Comparison of ENCODE assay signal across 17 mouse cellular contexts in genomic region chr13:58465206-58466104, GRCm38 (mm10).
A peak's percentile ranks its signal among the peaks of the same experiment; 100 is the strongest.
DNase-seq lines count a peak whose midpoint lies in the region; ATAC-seq and TF ChIP-seq lines count a peak whose summit lies in the region.
"Had no signal": no experiment of that assay in that cellular context is flagged by ENCODE, and none has a peak within 500 bp of the region (broad histone marks: within the 10 kb centered on the region; RNA-seq: fewer than 3 reads in every experiment).

No protein-coding gene starts in this region.

- H3K27ac ChIP-seq in forebrain, embryonic 12.5 days: 0 out of 2 replicates have a peak overlapping the region, but pooled peaks have one; percentile 5
- H3K27ac ChIP-seq in forebrain, embryonic 11.5 days (ENCODE audit: low read depth, low read length): no peak overlapping the region
- peak overlapping the region; percentile 21; the same call in 1 of the 2 replicates for H3K27ac ChIP-seq in hindbrain, postnatal 0 days
- H3K27ac ChIP-seq in kidney, embryonic 14.5 days (ENCODE audit: low read depth, low read length): no peak overlapping the region
- H3K27ac ChIP-seq: embryonic facial prominence, embryonic 13.5 days; limb, embryonic 12.5 days had no signal

- 0 out of 2 replicates have a peak, but pooled peaks cover 1% of the 10 kb centered on the region for H3K27me3 ChIP-seq in forebrain, embryonic 12.5 days
- H3K27me3 ChIP-seq in forebrain, embryonic 11.5 days (ENCODE audit: control insufficient read depth, insufficient read depth, low read length): no peaks in the 10 kb centered on the region
- no peaks in the 10 kb centered on the region for H3K27me3 ChIP-seq in hindbrain, postnatal 0 days (ENCODE audit: insufficient read depth, low read length)
- peaks cover 3% of the 10 kb centered on the region; the same call in 1 of the 2 replicates for H3K27me3 ChIP-seq in kidney, embryonic 14.5 days (ENCODE audit: control insufficient read depth, insufficient read depth, low read length)
- H3K27me3 ChIP-seq: stomach, embryonic 15.5 days had no signal

- H3K36me3 ChIP-seq in forebrain, embryonic 12.5 days (replicated peaks): no peaks in the 10 kb centered on the region
- no peaks in the 10 kb centered on the region for H3K36me3 ChIP-seq in forebrain, embryonic 11.5 days (ENCODE audit: control insufficient read depth, insufficient read depth, low read length)
- no peaks in the 10 kb centered on the region for H3K36me3 ChIP-seq in hindbrain, postnatal 0 days (ENCODE audit: insufficient read depth, low read length)
- H3K36me3 ChIP-seq in kidney, embryonic 14.5 days (ENCODE audit: control insufficient read depth, insufficient read depth, low read length): no peaks in the 10 kb centered on the region
- H3K36me3 ChIP-seq: embryonic facial prominence, embryonic 13.5 days; G1E; limb, embryonic 12.5 days; stomach, embryonic 15.5 days had no signal

- no peak for DNase-seq in forebrain, embryonic 11.5 days (ENCODE audit: low spot score)
- peak; percentile 42 for DNase-seq in retina, postnatal 1 day
- no peak for DNase-seq in retina, embryonic 14.5 days (ENCODE audit: low spot score)
- peak; percentile 63 for DNase-seq in hindbrain, postnatal 0 days (ENCODE audit: low spot score)
- peak; percentile 41 for DNase-seq in telencephalon, adult 2 months (ENCODE audit: low read depth, low spot score)
- DNase-seq in B cell, adult 2 months: no peak
- DNase-seq: adrenal gland, adult 2 months; kidney, postnatal 36 days; lung, embryonic 14.5 days had no signal

- H3K4me3 ChIP-seq in forebrain, embryonic 12.5 days (replicated peaks): no peak overlapping the region
- no peak overlapping the region for H3K4me3 ChIP-seq in forebrain, embryonic 11.5 days (ENCODE audit: low read depth, low read length)
- H3K4me3 ChIP-seq in hindbrain, postnatal 0 days (ENCODE audit: low read length): no peak overlapping the region
- no peak overlapping the region for H3K4me3 ChIP-seq in kidney, embryonic 14.5 days (ENCODE audit: low read length)
- H3K4me3 ChIP-seq: embryonic facial prominence, embryonic 13.5 days; limb, embryonic 12.5 days; stomach, embryonic 15.5 days had no signal

- WGBS in forebrain, embryonic 12.5 days: 58% methylated on average over 13 of the region's 13 CpGs
- 66% methylated on average over 13 of the region's 13 CpGs for WGBS in forebrain, embryonic 11.5 days
- 61% methylated on average over 13 of the region's 13 CpGs for WGBS in hindbrain, postnatal 0 days
- 83% methylated on average over 13 of the region's 13 CpGs for WGBS in kidney, embryonic 14.5 days

- no peak overlapping the region for H3K9ac ChIP-seq in forebrain, embryonic 12.5 days
- H3K9ac ChIP-seq in forebrain, embryonic 11.5 days (ENCODE audit: low read length): no peak overlapping the region
- H3K9ac ChIP-seq in hindbrain, postnatal 0 days (replicated peaks; ENCODE audit: low read length): no peak overlapping the region
- no peak overlapping the region for H3K9ac ChIP-seq in kidney, embryonic 14.5 days (ENCODE audit: low read depth, low read length)
- H3K9ac ChIP-seq: embryonic facial prominence, embryonic 13.5 days; limb, embryonic 12.5 days; lung, embryonic 14.5 days; stomach, embryonic 15.5 days had no signal

- peaks cover 15% of the 10 kb centered on the region for H3K4me1 ChIP-seq in forebrain, embryonic 12.5 days
- H3K4me1 ChIP-seq in forebrain, embryonic 11.5 days (replicated peaks; ENCODE audit: control insufficient read depth, insufficient read depth, low read length): peaks cover 4% of the 10 kb centered on the region; the same call in 1 of the 2 replicates
- H3K4me1 ChIP-seq in hindbrain, postnatal 0 days (ENCODE audit: insufficient read depth, low read length): no peaks in the 10 kb centered on the region
- H3K4me1 ChIP-seq in kidney, embryonic 14.5 days (ENCODE audit: control insufficient read depth, insufficient read depth, low read length): no peaks in the 10 kb centered on the region
- H3K4me1 ChIP-seq: stomach, embryonic 15.5 days had no signal

- H3K4me2 ChIP-seq in forebrain, embryonic 12.5 days: no peak overlapping the region
- no peak overlapping the region for H3K4me2 ChIP-seq in forebrain, embryonic 11.5 days (ENCODE audit: low read depth, low read length, severe bottlenecking)
- H3K4me2 ChIP-seq in hindbrain, postnatal 0 days (ENCODE audit: low read depth, low read length): no peak overlapping the region
- H3K4me2 ChIP-seq in kidney, embryonic 14.5 days (replicated peaks; ENCODE audit: low read depth, low read length): no peak overlapping the region
- H3K4me2 ChIP-seq: embryonic facial prominence, embryonic 13.5 days; heart, embryonic 11.5 days; limb, embryonic 12.5 days; lung, embryonic 14.5 days; stomach, embryonic 15.5 days had no signal

- ATAC-seq in forebrain, embryonic 12.5 days (ENCODE audit: low FRiP score): 0 out of 2 replicates have a peak, but pooled peaks have one; percentile 65
- ATAC-seq in forebrain, embryonic 11.5 days (replicated peaks; ENCODE audit: low FRiP score): no peak
- ATAC-seq in hindbrain, postnatal 0 days: no peak; the same call in 1 of the 2 replicates
- no peak for ATAC-seq in kidney, embryonic 14.5 days (ENCODE audit: low FRiP score, low TSS enrichment)
- ATAC-seq: inflammation-experienced regulatory T-cells, adult 6 months had no signal

- no peak for TF ChIP-seq CTCF in hindbrain, postnatal 0 days (IDR thresholded peaks at IDR 0.05; ENCODE audit: low read depth)

- no peaks in the 10 kb centered on the region for H3K9me3 ChIP-seq in forebrain, embryonic 12.5 days
- no peaks in the 10 kb centered on the region for H3K9me3 ChIP-seq in forebrain, embryonic 11.5 days (ENCODE audit: control insufficient read depth, low read length)
- H3K9me3 ChIP-seq in hindbrain, postnatal 0 days (ENCODE audit: low read length): no peaks in the 10 kb centered on the region
- no peaks in the 10 kb centered on the region for H3K9me3 ChIP-seq in kidney, embryonic 14.5 days (ENCODE audit: control insufficient read depth, low read length)
- H3K9me3 ChIP-seq: embryonic facial prominence, embryonic 13.5 days; limb, embryonic 12.5 days; stomach, embryonic 15.5 days had no signal

Comparison
In these comparisons a context has a peak if more than half of its experiments do, and no peak if none do; other contexts are left out.
1. H3K27ac ChIP-seq: peak in forebrain, embryonic 12.5 days (single experiment) and hindbrain, postnatal 0 days (single experiment); none in forebrain, embryonic 11.5 days (single experiment) and kidney, embryonic 14.5 days (single experiment).
2. DNase-seq: peak in retina, postnatal 1 day (single experiment), hindbrain, postnatal 0 days (single experiment) and telencephalon, adult 2 months (single experiment); none in forebrain, embryonic 11.5 days (single experiment), retina, embryonic 14.5 days (single experiment) and B cell, adult 2 months (0 of 2).